Mouse (Mus musculus) thymus, adult 2 months (tissue): ENCODE measurements around the gene Ube2o.

Source experiments
- CTCF ChIP-seq: fragments of 200-500 bp; IDR thresholded peaks from 2 replicates; pipeline ENCODE4 v1.5.1; 2012; ENCODE audit warnings: mild to moderate bottlenecking, control low read depth, low read length, moderate library complexity, borderline replicate concordance; ENCODE audit not compliant: control insufficient read depth, poor library complexity, insufficient read depth; ENCODE audit errors: extremely low read depth
- POLR2A ChIP-seq: fragments of 200-500 bp; IDR thresholded peaks from 2 replicates; pipeline ENCODE4 v1.6.1; 2012; ENCODE audit warnings: mild to moderate bottlenecking, low read length, control low read depth, moderate library complexity; ENCODE audit not compliant: control insufficient read depth, poor library complexity, insufficient read depth; ENCODE audit errors: extremely low read depth

- TF ChIP-seq CTCF (no peak), POLR2A (no peak)
Measured at GRCm38 (mm10) chr11:116550748-116551147, 30.5 kb downstream of the Ube2o start.
